23 mouse cellular contexts compared by ENCODE assay signal in genomic region chr13:95684656-95685244, GRCm38 (mm10). TPM values are rescaled to one million over a fixed set of nuclear protein-coding genes. Genes with fewer than 3 reads are reported as not detected.
DNase-seq lines count a peak whose midpoint lies in the region; ATAC-seq and TF ChIP-seq lines count a peak whose summit lies in the region.
"Had no signal": no experiment of that assay in that cellular context is flagged by ENCODE, and none has a peak within 500 bp of the region (broad histone marks: within the 10 kb centered on the region; RNA-seq: fewer than 3 reads in every experiment).

No protein-coding gene starts in this region.

- ATAC-seq in midbrain, postnatal 0 days (ENCODE audit: low FRiP score) = no peak
- ATAC-seq: forebrain, embryonic 15.5 days; midbrain, embryonic 13.5 days had no signal

- intact Hi-C loops in left cerebral cortex, postnatal 10 days (cut with DNase I) = no loop called here

- peak; percentile 14 to 37 for DNase-seq in spleen, postnatal 36 days (ENCODE audit: low spot score in 2 of 2)
- no peak for DNase-seq in spleen, postnatal 10 days (ENCODE audit: low spot score in 2 of 2)
- DNase-seq in T-cell, adult 2 months (ENCODE audit: low spot score) = peak; percentile 33
- no peak for DNase-seq in hindbrain, embryonic 10.5 days (ENCODE audit: low spot score)
- no peak for DNase-seq in midbrain, postnatal 0 days (ENCODE audit: low spot score)
- no peak for DNase-seq in left cerebral cortex, postnatal 10 days (ENCODE audit: extremely low spot score in 1 of 2, low spot score in 2 of 2)
- DNase-seq: cerebellum, adult 9-11 months; gastrocnemius, postnatal 36 days; heart, postnatal 10 days; kidney, adult 8-10 months; kidney, postnatal 14 days; lung, adult 2 months; lung, postnatal 4 days; right cerebral cortex, adult 18-20 months had no signal

- H3K27me3 ChIP-seq in megakaryocyte, embryonic 14.5 days (replicated peaks) = no peaks in the 10 kb centered on the region
- no peaks in the 10 kb centered on the region for H3K27me3 ChIP-seq in hindbrain, embryonic 10.5 days (ENCODE audit: insufficient read depth, poor library complexity, severe bottlenecking)
- H3K27me3 ChIP-seq in midbrain, postnatal 0 days (ENCODE audit: insufficient read depth, low read length) = no peaks in the 10 kb centered on the region
- H3K27me3 ChIP-seq: embryonic facial prominence, embryonic 13.5 days; forebrain, embryonic 15.5 days; hindbrain, embryonic 12.5 days; midbrain, embryonic 13.5 days had no signal

- 93% methylated on average over 9 of the region's 9 CpGs for WGBS in hindbrain, embryonic 10.5 days
- WGBS in midbrain, postnatal 0 days = 93% methylated on average over 9 of the region's 9 CpGs

- H3K9ac ChIP-seq in midbrain, postnatal 0 days (replicated peaks; ENCODE audit: low read length, poor library complexity, severe bottlenecking) = no peak overlapping the region
- H3K9ac ChIP-seq: embryonic facial prominence, embryonic 13.5 days; forebrain, embryonic 15.5 days; hindbrain, embryonic 12.5 days; midbrain, embryonic 13.5 days had no signal

- no peak overlapping the region for H3K27ac ChIP-seq in hindbrain, embryonic 10.5 days
- no peak overlapping the region for H3K27ac ChIP-seq in midbrain, postnatal 0 days (ENCODE audit: low read depth, low read length)
- H3K27ac ChIP-seq: embryonic facial prominence, embryonic 13.5 days; forebrain, embryonic 15.5 days; hindbrain, embryonic 12.5 days; limb, embryonic 10.5 days; midbrain, embryonic 13.5 days had no signal

- no peak overlapping the region for H3K4me2 ChIP-seq in midbrain, postnatal 0 days (ENCODE audit: low read depth, low read length, poor library complexity, severe bottlenecking)
- H3K4me2 ChIP-seq: embryonic facial prominence, embryonic 13.5 days; forebrain, embryonic 15.5 days; heart, embryonic 11.5 days; hindbrain, embryonic 12.5 days; liver, embryonic 11.5 days; midbrain, embryonic 13.5 days had no signal

- peaks cover 97% of the 10 kb centered on the region for H3K4me1 ChIP-seq in megakaryocyte, embryonic 14.5 days
- H3K4me1 ChIP-seq in hindbrain, embryonic 10.5 days (replicated peaks) = no peaks in the 10 kb centered on the region
- H3K4me1 ChIP-seq in midbrain, postnatal 0 days (ENCODE audit: insufficient read depth, low read length) = no peaks in the 10 kb centered on the region
- H3K4me1 ChIP-seq: embryonic facial prominence, embryonic 13.5 days; forebrain, embryonic 15.5 days; hindbrain, embryonic 12.5 days; midbrain, embryonic 13.5 days had no signal

- peak overlapping the region; percentile 20 for H3K4me3 ChIP-seq in megakaryocyte, embryonic 14.5 days (replicated peaks)
- H3K4me3 ChIP-seq in hindbrain, embryonic 10.5 days = no peak overlapping the region
- no peak overlapping the region for H3K4me3 ChIP-seq in midbrain, postnatal 0 days (ENCODE audit: low read depth, low read length)
- H3K4me3 ChIP-seq: embryonic facial prominence, embryonic 13.5 days; forebrain, embryonic 15.5 days; hindbrain, embryonic 12.5 days; limb, embryonic 10.5 days; midbrain, embryonic 13.5 days had no signal

- peaks cover 28% of the 10 kb centered on the region for H3K36me3 ChIP-seq in megakaryocyte, embryonic 14.5 days (replicated peaks; ENCODE audit: low read length)
- peaks cover 54% of the 10 kb centered on the region for H3K36me3 ChIP-seq in hindbrain, embryonic 10.5 days
- no peaks in the 10 kb centered on the region for H3K36me3 ChIP-seq in midbrain, postnatal 0 days (ENCODE audit: insufficient read depth, low read length)
- H3K36me3 ChIP-seq: forebrain, embryonic 15.5 days; G1E had no signal

- TF ChIP-seq CTCF in midbrain, postnatal 0 days (IDR thresholded peaks at IDR 0.05) = no peak

- no peaks in the 10 kb centered on the region for H3K9me3 ChIP-seq in megakaryocyte, embryonic 14.5 days
- H3K9me3 ChIP-seq in hindbrain, embryonic 10.5 days = no peaks in the 10 kb centered on the region
- H3K9me3 ChIP-seq in midbrain, postnatal 0 days (ENCODE audit: low read length) = no peaks in the 10 kb centered on the region
- H3K9me3 ChIP-seq: embryonic facial prominence, embryonic 13.5 days; forebrain, embryonic 15.5 days; G1E; hindbrain, embryonic 12.5 days; limb, embryonic 10.5 days; midbrain, embryonic 13.5 days had no signal

RNA-seq across cellular contexts. Expression of gene F2rl2, which starts 11.9 kb away (rescaled TPM):
- polyA plus RNA-seq in megakaryocyte, embryonic 14.5 days (2012; ENCODE audit: insufficient read depth, low replicate concordance) = 8.9 and 20.6 TPM in 2 replicates
- 1.7 and 1.8 TPM in 2 replicates for polyA plus RNA-seq in hindbrain, embryonic 10.5 days (2016; fragmentation: Nextera tagmentation; extraction: Ambion mirVana)
- total RNA-seq in midbrain, postnatal 0 days (2014; rRNA removed) = 0.38 and 0.49 TPM in 2 replicates
- 0.34 and 0.68 TPM in 2 replicates for polyA plus RNA-seq in midbrain, postnatal 0 days (2015; fragmentation: Nextera tagmentation; extraction: Ambion mirVana)
- under 1 TPM; 0.17 to 0.55 TPM for total RNA-seq in left cerebral cortex, postnatal 10 days (2021)
- total RNA-seq: gastrocnemius, postnatal 36 days had no signal
- polyA plus RNA-seq: G1E had no signal

Comparison
In these comparisons a context has a peak if more than half of its experiments do, and no peak if none do; other contexts are left out.
1. DNase-seq: peak in spleen, postnatal 36 days (2 of 2) and T-cell, adult 2 months (single experiment); none in spleen, postnatal 10 days (0 of 2), hindbrain, embryonic 10.5 days (single experiment), midbrain, postnatal 0 days (single experiment) and left cerebral cortex, postnatal 10 days (0 of 2).